Mouse (Mus musculus) ES-CJ7 (cell line): Measurements from ENCODE around the gene Scgb1b12.
"Not testable (repeated sequence)": the region's sequence is repeated elsewhere in the genome, so short reads cannot be mapped to it uniquely, and the experiment has no call there.

Experiments used
- DNase-seq: peaks from one replicate; pipeline ENCODE4 v3.0.0; 2011; ENCODE audit warnings: low read depth, low spot score

The Scgb1b12 gene

DNA sequence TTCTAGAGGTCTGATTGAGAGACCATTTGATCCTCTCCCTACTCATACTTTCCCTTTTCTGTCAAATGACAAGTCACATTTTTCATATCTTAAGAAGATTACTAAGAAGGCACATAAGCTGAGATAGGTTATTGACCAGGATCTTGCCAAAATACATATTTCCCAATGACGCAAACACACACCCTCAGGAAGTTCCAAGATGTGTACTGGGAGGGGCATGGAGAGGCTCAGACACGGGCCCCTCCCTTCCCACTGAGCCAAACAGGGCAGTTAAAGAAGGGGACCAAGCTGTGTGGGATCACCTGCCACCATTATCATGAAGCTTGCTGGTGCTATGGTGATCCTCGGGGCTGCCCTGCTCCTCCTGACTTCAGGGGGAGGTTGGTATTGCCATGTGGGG, at the start of gene Scgb1b12:
Scgb1b12 (plus strand) TSS at position 301 of the 400 bp plus-strand sequence.
- not testable (repeated sequence) for DNase-seq

- not testable (repeated sequence) for DNase-seq
Measured at GRCm38 (mm10) chr7:32327145-32327544, 6.8 kb upstream of the Scgb1b12 start, which contains the start of gene Scgb2b12. Gene Scgb2b12 (minus strand): TSS chr7:32327245.
